Mouse (Mus musculus) adrenal gland, postnatal 10 days (tissue): ENCODE results near the gene Dtnbp1. TPM values are rescaled to one million over a fixed set of nuclear protein-coding genes. Genes with fewer than 3 reads are reported as not detected.
A peak's percentile ranks its signal among the peaks of the same experiment; 100 is the strongest.

Experiments used
- DNase-seq: peaks from one replicate; pipeline ENCODE4 v3.0.0; 2021; ENCODE audit warnings: mixed read lengths
- total RNA-seq, 2 experiments: library from RNA; stranded (reverse); gene quantifications; 2 replicates each; pipeline ENCODE4 v1.2.3; 2021

The Dtnbp1 gene
- total RNA-seq, 2 experiments from 2014 or later = 68.2 to 69.8 TPM

- DNase-seq = no peak
Measured at GRCm38 (mm10) chr13:44948320-44949250, 53.4 kb downstream of the Dtnbp1 start.

GRCm38 (mm10) chr13:44946880-44947635 lies 54.9 kb downstream of the Dtnbp1 start:
- DNase-seq = no peak

DNA sequence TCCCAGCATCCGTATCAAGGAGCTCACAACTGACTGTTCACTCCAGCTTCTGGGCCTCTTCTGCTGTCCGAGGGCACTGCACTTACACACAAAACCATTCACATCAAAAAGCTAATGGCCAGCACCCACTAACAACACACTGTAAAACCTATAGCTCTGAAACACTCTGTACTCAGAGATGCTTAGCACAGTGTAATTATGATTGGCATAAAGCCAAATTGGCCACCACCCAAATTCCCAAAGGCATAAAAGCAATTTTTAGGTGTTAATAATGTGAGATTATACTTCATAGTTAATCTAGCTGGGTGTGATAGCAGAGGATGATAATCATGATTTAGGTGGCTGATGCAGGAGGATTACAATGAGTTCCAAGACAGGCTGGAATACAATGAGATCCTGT lies 58.3 kb downstream of the Dtnbp1 start:
- no peak for DNase-seq

GRCm38 (mm10) chr13:44939326-44940035 lies 62.5 kb downstream of the Dtnbp1 start:
- no peak for DNase-seq

GRCm38 (mm10) chr13:44937681-44938080 lies 64.3 kb downstream of the Dtnbp1 start:
- DNase-seq = no peak

GRCm38 (mm10) chr13:44933575-44933974 lies 68.4 kb downstream of the Dtnbp1 start:
- no peak for DNase-seq

DNA sequence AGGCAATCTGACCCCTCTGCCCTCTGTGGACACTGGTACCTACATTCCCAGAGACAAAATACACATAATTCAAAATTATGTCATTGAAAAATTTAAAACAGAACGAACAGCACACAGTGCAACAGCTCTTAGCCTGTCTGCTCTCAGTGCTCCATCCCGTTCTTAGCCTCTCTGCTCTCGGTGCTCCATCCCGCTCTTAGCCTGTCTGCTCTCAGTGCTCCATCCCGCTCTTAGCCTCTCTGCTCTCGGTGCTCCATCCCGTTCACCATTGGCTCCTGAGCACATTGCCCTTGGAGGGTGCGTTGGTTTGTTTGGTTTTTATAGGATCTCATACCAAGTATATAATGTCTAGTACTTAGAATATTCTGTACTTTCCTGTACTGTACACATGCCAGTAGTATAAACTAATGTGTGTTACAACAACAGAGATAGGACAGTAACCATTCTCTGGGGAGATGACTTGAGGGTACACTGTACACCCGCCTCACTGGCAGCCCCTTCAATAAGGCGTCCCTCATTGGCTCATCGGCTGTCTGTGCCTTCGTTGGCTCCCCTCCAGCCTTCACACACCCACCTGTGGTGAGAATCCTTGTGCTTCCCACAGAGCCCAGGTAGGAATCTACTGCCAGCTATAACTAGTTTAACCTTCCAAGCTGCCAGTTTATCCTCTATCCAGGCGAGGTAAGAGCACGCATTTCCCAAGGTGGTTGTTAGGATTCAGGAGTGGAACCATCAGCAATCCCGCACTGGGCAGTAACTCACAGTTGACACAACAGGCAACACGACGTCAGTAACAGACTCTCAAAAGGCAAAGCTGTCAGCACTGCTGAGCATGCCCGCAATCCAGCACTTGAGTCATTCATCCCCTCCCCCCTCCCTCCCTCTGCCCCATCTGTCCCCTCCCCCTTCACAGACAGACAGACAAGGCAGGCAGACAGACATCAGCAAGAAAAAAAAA lies 69.4 kb downstream of the Dtnbp1 start:
- no peak for DNase-seq

DNA sequence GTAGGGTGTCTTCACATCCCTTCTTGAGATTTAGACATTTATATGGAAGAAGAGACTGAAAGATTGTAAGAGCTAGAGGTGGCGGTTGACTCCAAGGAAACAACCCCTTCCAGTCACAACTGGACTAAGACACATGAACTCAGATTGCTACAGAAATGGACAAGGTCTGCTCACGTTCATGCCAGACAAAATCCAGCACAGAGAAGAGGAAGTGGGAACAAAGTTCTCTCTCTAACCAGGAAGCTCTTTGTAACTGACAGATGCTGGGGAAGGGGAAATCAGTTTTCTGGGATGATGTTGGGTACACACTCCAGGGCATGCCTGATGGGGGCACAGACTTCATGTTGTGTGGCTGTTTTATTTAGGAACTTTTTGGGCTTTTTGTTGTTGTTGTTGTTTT lies 75.6 kb downstream of the Dtnbp1 start:
- no peak for DNase-seq

GRCm38 (mm10) chr13:44925173-44925572 lies 76.8 kb downstream of the Dtnbp1 start:
- DNase-seq = no peak

DNA sequence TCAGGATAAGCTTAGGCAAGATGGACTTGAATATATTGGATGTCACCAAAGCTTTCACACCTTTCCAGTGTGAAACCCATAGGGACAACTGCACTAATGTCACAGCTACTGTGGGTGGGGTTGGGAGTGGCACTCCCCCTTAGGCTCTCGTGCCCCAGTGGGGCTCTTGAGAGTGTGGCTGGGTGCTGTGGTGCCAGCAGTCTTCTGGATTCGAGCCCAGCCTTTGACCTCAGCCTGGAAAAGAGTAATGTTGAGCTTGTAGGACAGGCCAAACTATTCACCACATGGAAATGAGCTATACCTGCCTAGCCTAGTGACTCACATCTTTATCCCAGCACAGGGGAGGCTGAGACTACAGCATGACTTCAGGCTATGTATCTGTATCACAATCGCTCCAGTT lies 77.9 kb downstream of the Dtnbp1 start:
- DNase-seq = peak; percentile 67

DNA sequence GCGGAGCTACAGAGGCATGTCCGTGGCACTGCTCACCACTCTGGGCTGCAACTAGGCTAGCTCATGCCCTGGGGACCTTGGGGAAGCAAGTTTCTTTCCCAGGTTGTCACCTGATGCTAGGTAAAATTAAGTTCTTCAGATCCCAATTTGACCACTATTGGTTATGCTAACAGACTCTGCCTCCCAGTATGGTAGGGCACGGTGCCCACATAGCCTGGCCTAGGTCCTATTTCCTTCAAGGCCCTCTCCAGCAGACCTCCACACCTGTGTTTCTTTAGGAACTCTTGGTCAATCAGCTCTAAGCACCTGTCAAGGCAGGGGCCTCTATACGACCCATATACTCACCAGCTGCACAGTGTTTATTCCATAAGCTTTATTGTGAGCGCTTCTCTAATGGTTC lies 80.2 kb downstream of the Dtnbp1 start:
- no peak for DNase-seq

GRCm38 (mm10) chr13:44921095-44921494 lies 80.9 kb downstream of the Dtnbp1 start:
- no peak for DNase-seq

DNA sequence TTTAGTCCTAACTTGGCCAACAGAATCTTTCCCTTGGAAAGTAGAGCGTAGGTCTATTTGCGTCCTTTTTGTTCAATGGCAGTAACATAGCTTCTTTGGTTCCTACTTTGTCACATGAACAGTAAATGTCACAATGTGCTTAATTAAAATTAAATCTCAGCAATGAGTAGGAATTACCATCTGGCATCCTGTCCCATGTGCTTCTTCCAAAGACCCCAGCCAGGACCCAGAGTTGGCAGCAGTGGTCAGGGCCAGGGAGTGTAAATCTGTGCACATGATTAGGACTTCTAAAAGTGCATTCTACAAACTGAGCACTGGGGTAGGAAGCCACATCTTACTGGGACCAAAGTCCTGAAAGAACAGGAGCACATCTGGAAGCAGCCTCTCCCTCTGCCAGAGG lies 83.7 kb downstream of the Dtnbp1 start:
- no peak for DNase-seq

DNA sequence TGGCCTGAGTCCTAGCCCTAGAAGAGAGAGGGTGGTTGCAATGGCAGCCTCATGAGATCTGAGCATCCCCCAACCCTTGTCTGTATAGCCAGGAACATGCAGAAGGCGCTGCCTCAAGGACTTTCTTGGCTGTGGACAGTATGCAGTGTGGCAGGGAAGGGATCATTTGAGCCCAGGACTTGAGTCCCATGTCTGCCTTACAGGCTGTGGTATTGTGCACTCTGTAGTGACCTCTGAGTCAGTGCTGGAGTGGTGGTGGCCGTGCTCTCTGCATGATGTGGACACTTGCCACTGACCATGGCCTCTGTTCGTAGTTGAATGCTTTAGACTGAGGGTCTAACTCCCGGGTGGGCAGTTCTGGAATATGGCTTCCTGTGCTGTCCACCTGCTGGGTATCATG lies 84.7 kb downstream of the Dtnbp1 start:
- DNase-seq = no peak

- no peak for DNase-seq
Measured at GRCm38 (mm10) chr13:44915945-44916344, 86.0 kb downstream of the Dtnbp1 start.

- no peak for DNase-seq
Measured at GRCm38 (mm10) chr13:44915382-44915781, 86.6 kb downstream of the Dtnbp1 start.

DNA sequence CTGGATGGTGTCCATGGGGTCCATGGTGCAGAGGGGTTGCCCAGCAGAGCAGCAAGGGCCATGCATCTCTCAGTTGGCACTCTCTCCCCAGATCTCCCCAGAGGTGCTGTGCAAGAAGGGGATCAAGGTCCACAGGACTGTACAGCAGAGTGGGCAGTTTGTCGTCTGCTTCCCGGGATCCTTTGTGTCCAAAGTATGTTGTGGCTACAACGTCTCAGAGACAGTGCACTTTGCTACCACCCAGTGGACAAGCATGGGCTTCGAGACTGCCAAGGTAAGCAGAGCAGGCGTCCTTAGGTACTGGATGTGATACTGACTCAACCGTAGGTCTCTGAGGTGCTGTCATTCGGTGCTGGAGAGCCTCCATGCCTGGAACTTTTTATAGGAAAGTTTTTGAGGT lies 88.4 kb downstream of the Dtnbp1 start:
- no peak for DNase-seq

DNA sequence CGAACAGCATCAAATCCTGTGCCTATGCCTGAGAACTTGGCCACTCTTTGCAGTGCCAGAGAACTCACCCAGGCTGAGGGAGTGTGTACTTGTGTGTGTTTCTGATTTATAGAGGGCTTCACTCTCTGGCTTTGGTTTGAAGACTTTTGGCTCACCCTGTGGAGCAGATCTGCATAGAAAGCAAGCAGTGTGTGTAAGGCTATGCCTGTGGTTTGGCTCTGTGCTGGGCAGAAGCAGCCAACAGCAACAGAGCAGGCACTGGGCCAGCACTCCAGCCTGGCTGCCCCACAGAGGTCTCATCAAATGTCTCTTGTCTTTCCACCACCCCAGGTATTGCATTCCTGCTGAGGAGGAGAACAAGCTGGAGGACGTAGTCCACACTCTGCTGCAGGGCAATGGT lies 89.1 kb downstream of the Dtnbp1 start:
- DNase-seq = peak; percentile 69

DNA sequence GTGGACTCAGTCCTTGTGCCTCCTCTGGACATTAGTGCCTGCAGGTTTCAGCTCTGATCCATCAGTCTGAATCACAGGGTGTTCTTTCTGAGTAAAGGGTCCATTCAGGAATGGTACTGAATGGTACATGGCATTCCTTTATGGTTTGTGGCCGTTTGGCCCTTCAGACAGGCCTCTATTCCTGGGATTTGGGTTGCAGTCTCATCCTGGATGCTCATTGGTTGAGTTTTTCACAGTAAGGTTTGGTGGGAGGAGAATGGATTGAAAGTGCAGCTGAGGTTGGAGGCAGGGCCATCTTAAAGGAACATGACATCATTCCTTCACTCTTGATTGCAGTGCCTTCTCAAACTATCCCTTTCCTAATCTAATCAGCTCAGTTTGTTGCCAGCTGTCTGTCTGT lies 93.2 kb downstream of the Dtnbp1 start:
- DNase-seq = no peak

DNA sequence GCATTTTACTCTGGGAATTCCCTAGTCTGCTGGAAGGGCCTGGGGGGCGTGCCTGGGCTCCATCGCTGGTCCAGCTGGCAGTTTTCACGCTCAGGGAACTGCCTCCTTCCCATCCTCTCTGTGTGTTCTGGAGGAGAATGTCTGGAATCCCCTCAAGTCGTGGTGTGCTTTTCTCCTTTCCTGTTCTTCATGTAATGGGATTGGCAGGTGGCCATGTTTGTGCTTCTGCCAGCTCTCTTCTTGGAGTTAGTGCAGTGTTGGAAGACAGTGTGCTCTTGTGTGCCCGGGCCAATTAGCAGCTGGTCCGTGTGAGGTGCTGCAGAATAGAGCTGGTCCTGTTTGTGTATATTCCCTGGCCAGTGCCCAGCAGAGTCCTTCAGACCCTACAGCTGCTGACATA lies 94.2 kb downstream of the Dtnbp1 start:
- DNase-seq = peak; percentile 81

GRCm38 (mm10) chr13:44906141-44906540 lies 95.8 kb downstream of the Dtnbp1 start:
- no peak for DNase-seq

GRCm38 (mm10) chr13:44904271-44904670 lies 97.7 kb downstream of the Dtnbp1 start:
- no peak for DNase-seq
